Mouse (Mus musculus) liver, embryonic 15.5 days (tissue): ENCODE data around the gene Zmym1. TPM values are rescaled to one million over a fixed set of nuclear protein-coding genes. Genes with fewer than 3 reads are reported as not detected.
"Not testable (repeated sequence)": the region's sequence is repeated elsewhere in the genome, so short reads cannot be mapped to it uniquely, and the experiment has no call there.

Source experiments
- ATAC-seq: fragments of 200-750 bp; cut with Nextera tagmentation; 2 replicates; pipeline ENCODE4 v1.8.0; 2017; ENCODE audit warnings: moderate number of reproducible peaks, mild to moderate bottlenecking, moderate library complexity; ENCODE audit not compliant: insufficient read depth
- H3K27ac ChIP-seq: fragments of 300-500 bp; sonication (generic); replicated peaks from 2 replicates; pipeline ENCODE4 v1.5.1; 2015; ENCODE audit warnings: mild to moderate bottlenecking, inconsistent platforms
- H3K27me3 ChIP-seq: fragments of 300-500 bp; sonication (generic); 2 replicates; pipeline ENCODE4 v1.6.1; 2015; ENCODE audit warnings: mild to moderate bottlenecking, inconsistent platforms
- H3K36me3 ChIP-seq: fragments of 300-500 bp; sonication (generic); replicated peaks from 2 replicates; pipeline ENCODE4 v1.6.1; 2015; ENCODE audit warnings: moderate library complexity, mild to moderate bottlenecking, inconsistent platforms
- H3K4me1 ChIP-seq: fragments of 300-500 bp; sonication (generic); replicated peaks from 2 replicates; pipeline ENCODE4 v1.6.1; 2015; ENCODE audit warnings: inconsistent platforms
- H3K4me2 ChIP-seq: fragments of 300-500 bp; sonication (generic); 2 replicates; pipeline ENCODE4 v1.6.1; 2015; ENCODE audit warnings: moderate library complexity, mild to moderate bottlenecking, inconsistent platforms
- H3K4me3 ChIP-seq: fragments of 300-500 bp; sonication (generic); replicated peaks from 2 replicates; pipeline ENCODE4 v1.5.1; 2015; ENCODE audit warnings: mild to moderate bottlenecking, inconsistent platforms
- H3K9ac ChIP-seq: fragments of 300-500 bp; sonication (generic); 2 replicates; pipeline ENCODE4 v1.6.1; 2015; ENCODE audit warnings: moderate library complexity, mild to moderate bottlenecking, inconsistent platforms
- H3K9me3 ChIP-seq: fragments of 300-500 bp; sonication (generic); replicated peaks from 2 replicates; pipeline ENCODE4 v1.6.1; 2016; ENCODE audit warnings: inconsistent platforms
- WGBS: fragments of 180-500 bp; shearing (Covaris S2); methylation state at CpG from one replicate; pipeline ENCODE4 v1.1.7; 2015; ENCODE audit warnings: mixed read lengths; ENCODE audit not compliant: insufficient replicate concordance; 5-methylcytosine and 5-hydroxymethylcytosine counted together
- polyA plus RNA-seq: library from polyadenylated mRNA; unstranded; fragments of >200 nt; fragmentation: Nextera tagmentation; extraction: Ambion mirVana; gene quantifications from 2 replicates; pipeline ENCODE4 v1.2.1, GENCODE M21; 2015

Zmym1 gene
- polyA plus RNA-seq = 7.6 and 7.9 TPM in 2 replicates

GRCm38 (mm10) chr4:127060585-127061290 lies at the start of gene Zmym1:
Zmym1 (minus strand) TSS chr4:127061152.
- Histone ChIP-seq H3K9ac (peak within 1 kb of the TSS; percentile 76), H3K4me1 (peaks cover 17% of the 10 kb centered on the region), H3K27me3 (no peaks in the 10 kb centered on the region), H3K36me3 (peaks cover 28% of the 10 kb centered on the region), H3K9me3 (no peaks in the 10 kb centered on the region), H3K4me2 (peak within 1 kb of the TSS; percentile 70), H3K4me3 (peak within 1 kb of the TSS; percentile 80), H3K27ac (peak within 1 kb of the TSS; percentile 81)
- ATAC-seq = peak; percentile 95
- under 1% methylated on average over 38 of the region's 38 CpGs for WGBS

DNA sequence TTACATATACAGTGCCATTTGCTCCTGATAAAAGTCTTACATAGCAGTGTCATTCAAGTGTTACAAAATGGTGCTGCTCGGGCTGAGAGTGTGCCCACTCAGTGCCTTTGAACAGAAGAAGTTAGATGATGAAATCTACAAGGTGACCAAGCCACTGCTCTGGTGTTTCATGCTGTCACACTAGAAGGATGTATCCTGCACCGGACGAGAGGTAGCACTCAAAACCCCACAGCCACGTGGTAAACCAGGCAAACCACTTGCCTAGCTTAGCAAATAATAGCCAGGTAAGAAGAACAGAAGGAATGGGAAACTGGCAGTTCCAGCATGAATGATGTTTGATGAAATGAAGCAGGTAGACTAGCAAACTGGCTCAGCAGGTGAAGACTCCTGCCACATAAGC lies 49.6 kb upstream of the Zmym1 start:
- Histone ChIP-seq H3K9me3 (no peaks in the 10 kb centered on the region), H3K36me3 (0 out of 2 replicates have a peak, but pooled peaks cover 5% of the 10 kb centered on the region), H3K4me1 (no peaks in the 10 kb centered on the region), H3K4me2 (no peak overlapping the region), H3K27me3 (no peaks in the 10 kb centered on the region), H3K4me3 (no peak overlapping the region), H3K27ac (no peak overlapping the region), H3K9ac (no peak overlapping the region)
- no peak for ATAC-seq
- WGBS = 52% methylated on average over 4 of the region's 4 CpGs

GRCm38 (mm10) chr4:127107566-127107965 lies 46.6 kb upstream of the Zmym1 start:
- WGBS = 56% methylated on average over 4 of the region's 4 CpGs
- 0 out of 2 replicates have a peak, but pooled peaks cover 5% of the 10 kb centered on the region for H3K36me3 ChIP-seq
- H3K4me1 ChIP-seq = no peaks in the 10 kb centered on the region
- no peak for ATAC-seq
- H3K4me3 ChIP-seq = no peak overlapping the region
- H3K4me2 ChIP-seq = no peak overlapping the region
- H3K27me3 ChIP-seq = no peaks in the 10 kb centered on the region
- no peak overlapping the region for H3K27ac ChIP-seq
- no peaks in the 10 kb centered on the region for H3K9me3 ChIP-seq
- H3K9ac ChIP-seq = no peak overlapping the region

- H3K9me3 ChIP-seq, H3K4me1 ChIP-seq, H3K27me3 ChIP-seq, ATAC-seq, H3K4me3 ChIP-seq, H3K4me2 ChIP-seq, H3K27ac ChIP-seq, H3K36me3 ChIP-seq, H3K9ac ChIP-seq: not testable (repeated sequence)
- WGBS = 77% methylated on average over 1 of the region's 2 CpGs
Observed at GRCm38 (mm10) chr4:127099552-127099951, 38.6 kb upstream of the Zmym1 start.

DNA sequence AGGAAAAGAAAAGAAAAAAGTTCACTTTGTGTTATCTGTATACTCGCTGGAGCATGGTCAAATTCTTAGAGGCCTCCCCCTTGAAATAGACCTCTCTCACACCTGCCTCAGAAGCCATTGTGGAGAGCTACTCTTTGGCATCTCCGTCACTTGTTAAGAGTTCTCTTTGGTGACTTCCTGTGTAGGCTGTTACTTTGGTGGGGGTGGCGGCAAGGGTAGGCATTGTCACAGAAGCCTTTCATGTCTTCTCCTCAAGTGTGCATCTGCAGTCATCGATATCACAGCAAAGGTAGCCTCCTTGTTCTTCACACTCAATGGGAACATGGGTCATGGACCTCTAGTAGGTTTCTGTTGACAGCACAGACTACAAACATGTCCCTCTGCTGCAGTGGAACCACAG lies 34.1 kb upstream of the Zmym1 start:
- 65% methylated on average over 4 of the region's 4 CpGs for WGBS
- no peak for ATAC-seq
- no peaks in the 10 kb centered on the region for H3K27me3 ChIP-seq

DNA sequence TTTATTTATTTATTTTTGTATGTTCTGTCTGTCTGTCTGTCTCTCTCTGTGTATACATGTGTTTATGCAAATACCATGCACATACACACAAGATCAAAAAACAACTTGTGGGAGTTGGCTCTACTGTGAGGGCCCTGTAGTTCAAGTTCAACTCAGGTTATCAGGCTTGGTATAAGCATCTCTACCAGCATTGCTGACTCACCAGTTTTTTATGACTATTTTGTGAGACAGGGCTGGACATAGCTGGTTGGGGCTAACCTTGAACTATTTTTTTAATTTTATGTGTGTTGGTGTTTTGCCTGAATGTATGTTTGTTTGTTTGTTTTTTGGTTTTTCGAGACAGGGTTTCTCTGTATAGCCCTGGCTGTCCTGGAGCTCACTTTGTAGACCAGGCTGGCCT lies 30.2 kb upstream of the Zmym1 start:
- Histone ChIP-seq H3K27me3 (no peaks in the 10 kb centered on the region), H3K4me3 (no peak overlapping the region), H3K4me2 (no peak overlapping the region), H3K36me3 (no peaks in the 10 kb centered on the region; the same call in 1 of the 2 replicates), H3K9ac (no peak overlapping the region), H3K27ac (no peak overlapping the region), H3K4me1 (no peaks in the 10 kb centered on the region), H3K9me3 (no peaks in the 10 kb centered on the region)
- 73% methylated on average over 1 of the region's 1 CpGs for WGBS
- no peak for ATAC-seq

More for the DNA sequence above, 34.1 kb upstream of the Zmym1 start:
- no peak overlapping the region for H3K4me3 ChIP-seq
- no peaks in the 10 kb centered on the region for H3K4me1 ChIP-seq
- H3K27ac ChIP-seq = no peak overlapping the region
- no peak overlapping the region for H3K4me2 ChIP-seq
- no peak overlapping the region for H3K9ac ChIP-seq
- no peaks in the 10 kb centered on the region for H3K36me3 ChIP-seq
- H3K9me3 ChIP-seq = no peaks in the 10 kb centered on the region

DNA sequence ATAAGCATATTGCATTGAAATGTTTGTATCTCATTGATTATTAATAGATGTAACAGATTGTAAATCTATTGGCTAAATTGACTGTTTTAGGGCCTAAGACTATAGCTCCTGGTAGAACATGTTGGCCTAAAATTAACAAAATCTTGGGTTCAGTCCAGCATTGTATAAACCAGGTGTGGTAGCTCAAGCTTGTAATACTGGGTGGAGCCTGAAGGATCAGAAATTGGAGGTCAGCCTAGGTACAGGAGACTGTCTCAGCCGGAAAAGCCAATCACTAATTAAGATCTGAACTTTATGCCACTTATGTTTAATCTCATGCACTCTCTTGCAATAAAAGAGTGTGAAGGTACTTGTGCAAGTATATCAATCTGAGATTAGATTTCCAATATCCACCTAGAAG lies 24.8 kb upstream of the Zmym1 start:
- Histone ChIP-seq H3K4me2 (no peak overlapping the region), H3K4me1 (no peaks in the 10 kb centered on the region), H3K9ac (no peak overlapping the region), H3K4me3 (no peak overlapping the region), H3K27me3 (no peaks in the 10 kb centered on the region), H3K36me3 (no peaks in the 10 kb centered on the region; the same call in 1 of the 2 replicates), H3K9me3 (no peaks in the 10 kb centered on the region), H3K27ac (no peak overlapping the region)
- WGBS = 66% methylated on average over 1 of the region's 1 CpGs
- ATAC-seq = no peak

DNA sequence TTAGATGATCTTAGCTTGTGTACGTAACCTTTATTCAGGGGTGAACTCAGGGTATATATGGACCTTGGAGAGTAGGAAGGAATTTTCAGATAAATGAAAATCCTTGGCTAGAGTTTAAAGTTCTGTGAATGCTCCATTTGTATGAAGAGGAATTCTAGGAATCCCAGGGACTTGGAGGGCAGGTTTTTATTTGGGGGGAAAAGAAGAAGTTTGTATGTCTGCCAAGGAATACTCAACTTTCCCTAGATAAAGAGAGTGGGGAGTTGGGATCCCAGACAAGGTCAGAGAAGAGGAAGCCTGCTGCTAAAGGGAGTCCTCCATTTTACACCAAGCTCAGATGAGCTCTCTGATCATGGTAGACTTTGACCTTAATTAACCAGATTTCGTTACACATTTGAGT lies 22.2 kb upstream of the Zmym1 start:
- Histone ChIP-seq H3K27ac (no peak overlapping the region), H3K4me1 (peaks cover under 1% of the 10 kb centered on the region; the same call in 1 of the 2 replicates), H3K9ac (no peak overlapping the region), H3K4me3 (no peak overlapping the region), H3K4me2 (no peak overlapping the region), H3K36me3 (no peaks in the 10 kb centered on the region), H3K9me3 (no peaks in the 10 kb centered on the region), H3K27me3 (no peaks in the 10 kb centered on the region)
- ATAC-seq = no peak
- WGBS = 72% methylated on average over 2 of the region's 2 CpGs

DNA sequence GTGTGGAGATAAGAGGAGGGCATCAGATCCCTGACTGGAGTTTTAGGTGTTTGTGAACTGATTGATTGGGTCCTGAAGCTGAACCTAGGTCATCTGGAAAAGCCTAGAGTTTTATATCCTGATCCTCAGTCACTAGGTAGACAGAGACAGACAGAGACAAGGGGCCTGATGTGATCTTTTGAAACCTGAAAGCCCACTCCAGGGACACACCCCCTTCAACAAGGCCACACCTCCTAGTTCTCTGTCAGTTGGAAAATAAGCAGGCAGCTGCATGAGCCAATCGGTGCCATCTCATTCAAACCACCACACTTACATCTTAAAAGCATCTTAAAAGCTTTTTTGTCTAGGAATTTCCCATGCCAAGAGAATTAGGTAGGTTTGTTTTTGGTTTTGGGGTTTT lies 19.9 kb upstream of the Zmym1 start:
- Histone ChIP-seq H3K4me2 (no peak overlapping the region), H3K27me3 (no peaks in the 10 kb centered on the region), H3K36me3 (no peaks in the 10 kb centered on the region), H3K4me3 (no peak overlapping the region), H3K4me1 (peaks cover 14% of the 10 kb centered on the region), H3K27ac (no peak overlapping the region), H3K9ac (no peak overlapping the region), H3K9me3 (no peaks in the 10 kb centered on the region)
- ATAC-seq = no peak
- WGBS = 41% methylated on average over 1 of the region's 1 CpGs

- peak within 1 kb of the TSS; percentile 78 for H3K4me2 ChIP-seq
- H3K27ac ChIP-seq = peak within 1 kb of the TSS; percentile 74
- no peaks in the 10 kb centered on the region for H3K36me3 ChIP-seq
- H3K9me3 ChIP-seq = no peaks in the 10 kb centered on the region
- no peaks in the 10 kb centered on the region; the same call in 1 of the 2 replicates for H3K27me3 ChIP-seq
- peak within 1 kb of the TSS; percentile 55 for H3K9ac ChIP-seq
- H3K4me3 ChIP-seq = peak within 1 kb of the TSS; percentile 59
- peaks cover 14% of the 10 kb centered on the region for H3K4me1 ChIP-seq
- under 1% methylated on average over 46 of the region's 46 CpGs for WGBS
- peak; percentile 90 for ATAC-seq
Observed at GRCm38 (mm10) chr4:127076875-127077548, 16.1 kb upstream of the Zmym1 start, which contains the start of gene Zmym6. Zmym6 (plus strand) TSS chr4:127077383.

DNA sequence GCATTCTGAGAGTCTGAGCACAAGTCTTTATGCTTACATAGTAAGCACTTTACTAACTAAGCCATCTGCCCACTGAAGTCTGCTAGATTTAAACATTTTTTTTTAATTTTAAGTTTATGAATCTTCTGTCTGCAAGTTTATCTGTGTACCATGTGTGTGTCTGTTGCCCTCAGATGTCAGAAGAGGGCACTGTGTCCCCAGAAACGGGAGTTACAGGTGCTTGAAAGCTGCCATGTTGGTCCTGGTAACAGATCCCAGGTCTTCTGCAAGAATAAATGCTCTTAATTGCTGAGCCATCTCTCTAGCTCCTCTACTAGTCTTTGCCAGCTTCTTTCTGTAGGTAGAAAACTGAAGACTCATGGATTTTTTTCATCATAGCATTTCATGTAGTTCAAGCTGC lies 14.0 kb upstream of the Zmym1 start:
- no peak for ATAC-seq
- no peak overlapping the region for H3K9ac ChIP-seq
- 45% methylated on average over 1 of the region's 1 CpGs for WGBS

More for the DNA sequence above, 14.0 kb upstream of the Zmym1 start:
- H3K4me1 ChIP-seq = peaks cover 14% of the 10 kb centered on the region
- no peak overlapping the region for H3K4me3 ChIP-seq
- no peaks in the 10 kb centered on the region for H3K36me3 ChIP-seq
- H3K27ac ChIP-seq = no peak overlapping the region
- no peak overlapping the region for H3K4me2 ChIP-seq
- H3K27me3 ChIP-seq = no peaks in the 10 kb centered on the region; the same call in 1 of the 2 replicates
- no peaks in the 10 kb centered on the region for H3K9me3 ChIP-seq
